Mouse (Mus musculus): ENCODE measurements at regions not wholly inside any gene's neighbourhood (a gene's known extent, or its start where the extent isn't known, plus 50 kb on each side); places are given as distances from the start of the nearest gene placed in this dataset.

GRCm38 (mm10) chr15:90153821-90154560 is 70.1 kb upstream of the Alg10b start:
- Histone ChIP-seq H3K9me3 (ENCODE audit: low read length) (no peaks in the 10 kb centered on the region), H3K27me3 (ENCODE audit: insufficient read depth, low read length) (no peaks in the 10 kb centered on the region), H3K36me3 (ENCODE audit: insufficient read depth, low read length) (no peaks in the 10 kb centered on the region), H3K4me3 (replicated peaks; ENCODE audit: low read length) (no peak overlapping the region), H3K4me1 (replicated peaks; ENCODE audit: low read depth, low read length) (peaks cover 16% of the 10 kb centered on the region)
- TF ChIP-seq NANOG (IDR thresholded peaks at IDR 0.05; ENCODE audit: borderline replicate concordance, low read length), result no peak
- TF ChIP-seq POU5F1 (IDR thresholded peaks at IDR 0.05; ENCODE audit: borderline replicate concordance, low read length), result no peak
- TF ChIP-seq CTCF (conservative IDR thresholded peaks at IDR 0.05; ENCODE audit: low read length), result no peak

Measured in E14TG2a.4 (cell line).